Mouse (Mus musculus): ENCODE measurements at regions not wholly inside any gene's neighbourhood (a gene's known extent, or its start where the extent isn't known, plus 50 kb on each side); places are given as distances from the start of the nearest gene placed in this dataset.

GRCm38 (mm10) chr16:51751878-51752277 is 279.1 kb upstream of the Cblb start:
- TF ChIP-seq CTCF (IDR thresholded peaks at IDR 0.05; ENCODE audit: extremely low read depth, insufficient read length, insufficient replicate concordance, low read depth, low read length) (no peak), POLR2A (IDR thresholded peaks at IDR 0.05; ENCODE audit: low read depth, low read length) (no peak)
